Mouse (Mus musculus): ENCODE data around the gene Pgp. TPM values are rescaled to one million over a fixed set of nuclear protein-coding genes. Genes with fewer than 3 reads are reported as not detected.

Pgp gene
- total RNA-seq, 2 experiments from 2014 or later: 65.8 to 69.6 TPM

- intact Hi-C loops (cut with DNase I): no loop called here
- no peak for DNase-seq (ENCODE audit: extremely low spot score in 1 of 2, low spot score in 2 of 2)
- no peak overlapping the region for H3K27ac ChIP-seq
- no peak overlapping the region for H3K4me3 ChIP-seq
- TF ChIP-seq CTCF (IDR thresholded peaks at IDR 0.05): peak; percentile 19
These were observed 6.6 kb upstream of the Pgp start for GRCm38 (mm10) chr17:24463374-24464133.

- H3K4me3 ChIP-seq: no peak overlapping the region
- DNase-seq (ENCODE audit: extremely low spot score in 1 of 2, low spot score in 2 of 2): no peak
- intact Hi-C loops (cut with DNase I): no loop called here
- no peak overlapping the region for H3K27ac ChIP-seq
- no peak for TF ChIP-seq CTCF (IDR thresholded peaks at IDR 0.05)
These were observed 1.5 kb upstream of the Pgp start for GRCm38 (mm10) chr17:24468636-24469246.

GRCm38 (mm10) chr17:24469336-24469909 is 769 bp upstream of the Pgp start:
- intact Hi-C loops (cut with DNase I): no loop called here
- Histone ChIP-seq H3K4me3 (peak overlapping the region; percentile 81), H3K27ac (peak overlapping the region; percentile 92)
- no peak for DNase-seq (ENCODE audit: extremely low spot score in 1 of 2, low spot score in 2 of 2)
- no peak for TF ChIP-seq CTCF (IDR thresholded peaks at IDR 0.05)

DNA sequence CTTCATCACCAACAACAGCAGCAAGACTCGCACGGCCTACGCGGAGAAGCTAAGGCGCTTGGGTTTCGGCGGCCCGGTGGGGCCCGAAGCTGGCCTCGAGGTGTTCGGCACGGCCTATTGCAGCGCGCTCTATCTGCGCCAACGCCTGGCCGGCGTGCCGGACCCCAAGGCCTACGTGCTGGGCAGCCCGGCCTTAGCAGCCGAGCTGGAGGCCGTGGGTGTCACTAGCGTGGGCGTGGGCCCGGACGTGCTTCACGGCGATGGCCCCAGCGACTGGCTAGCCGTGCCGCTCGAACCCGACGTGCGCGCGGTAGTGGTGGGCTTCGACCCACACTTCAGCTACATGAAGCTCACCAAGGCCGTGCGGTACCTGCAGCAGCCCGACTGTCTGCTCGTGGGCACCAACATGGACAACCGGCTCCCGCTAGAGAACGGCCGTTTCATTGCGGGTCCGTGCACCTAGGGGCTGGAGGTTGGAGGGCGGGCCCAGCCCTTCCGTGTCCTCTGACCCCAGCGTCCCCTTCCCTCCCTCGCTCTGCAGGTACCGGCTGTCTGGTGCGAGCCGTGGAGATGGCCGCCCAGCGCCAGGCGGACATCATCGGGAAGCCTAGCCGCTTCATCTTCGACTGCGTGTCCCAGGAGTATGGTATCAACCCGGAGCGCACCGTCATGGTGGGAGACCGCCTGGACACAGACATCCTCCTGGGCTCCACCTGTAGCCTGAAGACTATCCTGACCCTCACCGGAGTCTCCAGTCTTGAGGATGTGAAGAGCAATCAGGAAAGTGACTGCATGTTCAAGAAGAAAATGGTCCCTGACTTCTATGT is 722 bp downstream of the Pgp start:
- Histone ChIP-seq H3K27ac (peak overlapping the region; percentile 92), H3K4me3 (peak overlapping the region; percentile 81)
- peak; percentile 50 to 59 for DNase-seq (ENCODE audit: extremely low spot score in 1 of 2, low spot score in 2 of 2)
- intact Hi-C loops (cut with DNase I): no loop called here
- no peak for TF ChIP-seq CTCF (IDR thresholded peaks at IDR 0.05)

DNA sequence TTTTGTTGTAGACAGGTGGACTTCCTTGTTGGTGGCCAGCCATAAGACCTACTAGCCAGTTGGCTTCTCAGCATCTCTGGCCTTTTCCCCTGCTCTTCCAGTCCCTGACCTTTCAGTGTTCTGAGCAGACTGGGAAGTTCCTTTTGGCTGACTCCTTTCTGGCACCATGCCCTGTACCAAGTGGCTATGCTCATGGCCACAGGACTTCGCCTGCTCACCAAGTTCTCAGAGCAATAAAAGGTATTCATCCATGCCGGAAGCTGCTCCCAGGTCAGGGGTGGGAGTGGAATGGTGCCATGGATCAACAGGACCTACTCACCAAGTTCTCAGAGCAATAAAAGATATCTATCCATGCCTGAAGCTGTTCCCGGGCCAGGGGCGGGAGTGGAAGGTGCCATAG is 2.3 kb downstream of the Pgp start:
- H3K4me3 ChIP-seq: peak overlapping the region; percentile 81
- TF ChIP-seq CTCF (IDR thresholded peaks at IDR 0.05): no peak
- DNase-seq (ENCODE audit: extremely low spot score in 1 of 2, low spot score in 2 of 2): no peak
- intact Hi-C loops (cut with DNase I): no loop called here
- no peak overlapping the region; the same call in 1 of the 2 replicates for H3K27ac ChIP-seq

- DNase-seq (ENCODE audit: extremely low spot score in 1 of 2, low spot score in 2 of 2): no peak
- TF ChIP-seq CTCF (IDR thresholded peaks at IDR 0.05): no peak
- intact Hi-C loops (cut with DNase I): no loop called here
- peak within 1 kb of the TSS; percentile 81 for H3K4me3 ChIP-seq
- H3K27ac ChIP-seq: peak within 1 kb of the TSS; percentile 50
These were observed 3.6 kb downstream of the Pgp start, which contains the start of gene Bricd5 for GRCm38 (mm10) chr17:24473612-24474275. Gene Bricd5, plus strand, starts transcription at chr17:24473884.

GRCm38 (mm10) chr17:24474557-24474956 is 4.4 kb downstream of the Pgp start:
- peak in 1 of 2 experiments; percentile 57 for DNase-seq (ENCODE audit: extremely low spot score in 1 of 2, low spot score in 2 of 2)
- Histone ChIP-seq H3K27ac (peak overlapping the region; percentile 50), H3K4me3 (no peak overlapping the region)
- no peak for TF ChIP-seq CTCF (IDR thresholded peaks at IDR 0.05)
- intact Hi-C loops (cut with DNase I): no loop called here

GRCm38 (mm10) chr17:24475586-24475985 is 5.4 kb downstream of the Pgp start:
- intact Hi-C loops (cut with DNase I): no loop called here
- DNase-seq (ENCODE audit: extremely low spot score in 1 of 2, low spot score in 2 of 2): peak in 1 of 2 experiments; percentile 6
- no peak for TF ChIP-seq CTCF (IDR thresholded peaks at IDR 0.05)
- Histone ChIP-seq H3K27ac (peak overlapping the region; percentile 50), H3K4me3 (no peak overlapping the region)

DNA sequence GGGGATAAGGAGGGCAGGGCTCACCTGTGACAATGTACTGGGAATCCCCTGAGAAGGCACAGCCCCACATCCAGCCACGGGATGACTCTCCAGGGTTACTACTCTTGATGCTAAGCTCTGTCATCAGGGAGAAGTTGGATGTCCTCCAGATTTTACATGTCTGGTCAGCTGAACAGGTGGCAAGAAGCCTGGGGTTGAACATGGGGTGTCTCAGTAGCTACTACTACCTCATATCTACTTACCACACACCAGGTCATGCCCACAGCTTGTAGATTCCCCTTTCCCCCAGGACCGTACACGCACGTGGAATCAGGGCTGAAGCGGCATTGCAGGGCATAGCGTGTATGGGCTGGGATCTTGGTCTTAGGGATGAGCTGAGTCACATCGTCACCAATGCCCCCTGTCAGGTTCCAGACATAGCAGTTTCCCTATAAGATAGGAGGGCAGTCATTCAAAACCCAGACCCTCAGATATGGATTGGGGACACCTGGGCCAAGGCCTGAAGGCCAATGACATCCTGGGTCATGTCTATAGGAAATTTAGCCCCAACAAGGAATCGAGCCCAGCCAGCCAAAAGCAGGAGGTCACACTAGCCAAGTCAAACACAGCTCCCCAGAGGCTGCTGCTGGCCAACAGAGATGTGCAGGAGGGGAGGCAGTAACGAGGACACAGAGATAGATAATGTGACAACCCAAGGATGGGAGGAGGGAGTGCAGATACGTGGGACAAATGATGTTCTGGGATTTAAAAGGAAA is 6.0 kb downstream of the Pgp start:
- TF ChIP-seq CTCF (IDR thresholded peaks at IDR 0.05): no peak
- H3K4me3 ChIP-seq: no peak overlapping the region
- DNase-seq (ENCODE audit: extremely low spot score in 1 of 2, low spot score in 2 of 2): peak in 1 of 2 experiments; percentile 6
- H3K27ac ChIP-seq: no peak overlapping the region; the same call in 1 of the 2 replicates
- intact Hi-C loops (cut with DNase I): no loop called here

All from left cerebral cortex, adult 2 months (tissue).